Mouse (Mus musculus): ENCODE results near the gene Theg.

The Theg gene

DNA sequence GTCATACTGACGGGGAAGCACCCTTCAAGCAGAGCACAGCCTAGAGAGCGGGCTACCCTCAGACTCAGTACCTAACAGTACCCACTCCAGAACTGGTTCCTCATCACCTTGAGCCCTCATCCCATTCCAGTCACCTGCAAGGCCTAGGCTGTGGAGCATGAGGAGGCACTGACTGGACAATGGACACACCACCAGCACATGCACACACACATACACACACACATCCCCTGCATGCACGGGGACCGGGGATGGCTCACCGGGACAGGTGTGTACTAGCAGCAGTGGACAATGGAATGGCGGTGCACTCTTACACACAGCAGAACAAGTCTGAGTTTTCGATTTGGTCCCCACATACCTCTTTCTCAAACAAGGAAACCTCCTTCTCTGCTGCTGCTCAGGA lies 49.9 kb downstream of the Theg start:
- peak; percentile 2 to 5 for DNase-seq (ENCODE audit: low spot score in 2 of 2)

DNA sequence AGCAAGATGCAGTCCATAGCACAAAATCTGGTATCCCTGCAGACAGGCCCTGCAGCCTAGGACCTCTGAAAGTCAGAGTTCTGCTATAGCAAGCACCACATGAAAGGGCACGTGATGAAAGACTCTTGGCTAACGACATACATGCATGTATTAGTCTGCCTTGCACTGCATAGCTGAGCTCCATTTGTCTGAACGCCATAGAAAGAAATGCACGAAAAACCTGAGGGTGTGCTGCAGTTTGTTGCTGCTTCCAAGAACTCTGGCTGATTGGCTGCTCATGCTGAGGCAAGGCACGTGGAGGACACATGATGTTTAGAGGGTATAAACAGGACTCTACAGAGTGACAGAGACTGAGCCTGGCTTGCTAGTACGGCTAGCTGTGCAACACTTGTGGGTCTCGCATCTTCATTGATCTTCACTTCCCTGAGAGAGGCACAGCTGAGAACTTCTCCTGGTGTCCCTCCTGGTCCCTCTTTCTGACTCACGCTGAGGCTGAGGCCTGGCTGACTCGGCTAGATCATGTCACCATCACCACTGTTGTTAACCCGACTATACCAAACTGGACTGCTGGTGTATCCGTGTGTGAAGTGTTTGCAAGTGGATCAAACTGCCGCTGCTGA lies 50.6 kb downstream of the Theg start:
- DNase-seq (ENCODE audit: low spot score in 2 of 2), result peak; percentile 2 to 3

DNA sequence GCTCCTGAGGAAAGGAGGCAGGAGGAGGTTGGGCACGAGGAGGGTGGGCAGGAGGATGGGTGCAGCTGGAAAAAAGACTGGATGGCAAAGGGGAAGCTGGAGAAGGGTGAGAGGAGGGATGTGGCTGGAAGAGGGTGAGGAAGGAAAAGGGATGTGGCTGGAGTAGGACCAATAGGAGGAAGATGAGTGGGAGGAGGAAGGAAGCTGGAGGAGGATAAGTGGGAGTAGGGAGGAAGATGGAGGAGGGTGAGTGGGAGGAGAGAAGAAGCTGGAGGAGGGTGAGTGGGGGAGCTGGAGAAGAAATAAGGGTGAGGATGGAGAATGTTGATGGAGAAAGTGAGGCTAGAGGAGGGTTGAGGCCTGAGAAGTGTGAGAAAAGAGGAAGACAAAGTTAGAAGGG lies 51.7 kb downstream of the Theg start:
- DNase-seq (ENCODE audit: low spot score in 2 of 2), result peak in 1 of 2 experiments; percentile 1

DNA sequence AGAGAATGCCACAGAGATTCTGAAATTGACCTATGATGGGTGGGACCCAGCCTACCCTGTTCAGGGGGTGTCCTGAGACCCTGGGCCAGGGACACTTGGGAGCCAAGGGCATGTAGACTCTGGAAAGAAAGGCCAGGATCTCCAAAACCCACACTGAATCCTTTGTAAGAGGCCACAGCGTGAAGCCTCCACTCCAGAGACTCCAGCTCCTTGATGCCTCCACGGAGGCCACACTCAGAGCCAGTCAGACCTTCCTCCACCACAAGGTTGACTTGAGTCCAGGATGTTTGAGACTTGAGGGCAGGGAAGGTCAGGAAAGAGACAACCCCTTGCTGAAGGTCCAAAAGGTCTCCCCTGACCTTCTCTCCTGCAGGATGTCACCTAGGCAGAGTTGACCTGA lies 52.7 kb downstream of the Theg start:
- DNase-seq (ENCODE audit: low spot score in 2 of 2), result peak in 1 of 2 experiments; percentile 4

DNA sequence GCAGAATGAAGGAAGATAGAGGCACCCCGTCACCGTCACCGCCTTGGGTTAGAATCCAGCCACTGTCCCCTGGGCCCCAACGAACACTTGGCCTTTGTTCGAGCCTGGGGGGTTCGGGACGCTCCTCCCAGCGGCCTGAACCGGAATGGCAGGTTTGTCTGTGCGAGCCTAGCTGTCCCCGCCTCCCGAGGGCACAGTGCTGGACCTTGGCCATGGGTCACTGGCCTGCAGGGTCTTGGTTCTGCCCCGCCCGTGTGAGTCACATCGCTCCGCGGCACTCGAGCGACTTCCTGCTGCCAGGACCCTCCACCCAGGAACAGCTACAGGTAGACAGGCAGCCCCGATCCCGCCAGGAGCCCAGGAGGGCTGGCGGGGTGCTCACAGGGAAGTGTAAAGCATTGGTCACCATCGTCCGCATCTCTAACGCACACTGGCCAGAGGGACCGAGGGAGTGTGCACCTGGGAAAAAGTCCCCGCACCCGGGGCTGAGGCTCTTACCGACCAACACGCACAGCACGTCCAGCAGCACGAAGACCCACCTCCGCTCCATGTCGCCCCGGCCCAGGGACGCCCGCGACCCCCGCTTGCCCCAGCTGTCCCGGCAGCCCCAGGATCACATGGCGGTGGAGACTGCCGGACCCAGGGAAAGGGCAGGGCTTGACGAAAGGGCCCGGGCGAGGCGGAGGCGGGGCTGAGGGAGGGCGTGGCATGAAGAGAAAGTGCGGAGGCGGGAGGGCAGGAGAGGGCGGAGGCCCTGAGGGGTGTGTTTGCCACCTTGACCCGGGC lies 53.8 kb downstream of the Theg start, which contains the start of gene Plpp2:
TSS of gene Plpp2 (minus strand) at position 671 of the 786 bp plus-strand sequence.
- DNase-seq (ENCODE audit: low spot score in 2 of 2), result peak; percentile 5 to 31

DNA sequence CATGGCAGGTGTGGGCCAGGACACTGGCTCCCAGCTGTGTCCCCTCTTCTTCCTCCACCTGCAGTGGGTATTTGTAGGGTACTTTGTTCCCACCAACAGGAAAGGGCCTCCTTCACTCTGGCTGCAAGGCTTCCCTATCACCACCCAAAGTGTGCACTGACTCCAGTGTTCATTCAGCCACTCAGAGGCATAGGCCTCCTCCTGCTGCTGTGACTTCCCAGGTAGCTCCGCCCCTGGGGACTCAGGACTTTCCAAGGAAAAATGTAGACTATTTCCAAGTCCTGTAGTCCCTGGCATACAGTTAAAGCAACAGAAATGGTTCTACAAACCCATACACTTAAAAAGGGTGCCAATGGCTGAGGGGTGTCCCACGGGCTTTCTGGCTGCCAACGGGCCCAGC lies 54.5 kb downstream of the Theg start:
- peak; percentile 3 to 4 for DNase-seq (ENCODE audit: low spot score in 2 of 2)

DNA sequence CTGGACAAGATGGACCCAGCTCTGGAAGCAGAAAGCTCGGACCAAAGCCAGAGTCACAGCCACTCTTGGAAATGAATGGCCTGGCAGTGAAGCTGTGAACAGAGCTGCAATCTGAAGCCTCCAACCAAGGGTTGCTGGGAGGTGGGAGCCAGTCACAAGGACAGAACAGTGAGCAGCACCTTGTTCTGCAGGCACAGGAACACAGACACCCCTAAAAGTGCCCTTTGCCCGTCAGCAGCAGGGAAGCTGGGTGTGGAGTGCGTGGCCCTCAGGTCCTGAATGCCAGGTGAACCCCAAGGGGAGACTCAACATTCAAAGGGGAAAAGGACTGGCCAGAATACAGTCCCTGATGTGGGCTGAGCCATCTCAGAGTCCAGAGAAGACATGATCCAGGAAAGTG lies 55.5 kb downstream of the Theg start:
- peak in 1 of 2 experiments; percentile 4 for DNase-seq (ENCODE audit: low spot score in 2 of 2)

DNA sequence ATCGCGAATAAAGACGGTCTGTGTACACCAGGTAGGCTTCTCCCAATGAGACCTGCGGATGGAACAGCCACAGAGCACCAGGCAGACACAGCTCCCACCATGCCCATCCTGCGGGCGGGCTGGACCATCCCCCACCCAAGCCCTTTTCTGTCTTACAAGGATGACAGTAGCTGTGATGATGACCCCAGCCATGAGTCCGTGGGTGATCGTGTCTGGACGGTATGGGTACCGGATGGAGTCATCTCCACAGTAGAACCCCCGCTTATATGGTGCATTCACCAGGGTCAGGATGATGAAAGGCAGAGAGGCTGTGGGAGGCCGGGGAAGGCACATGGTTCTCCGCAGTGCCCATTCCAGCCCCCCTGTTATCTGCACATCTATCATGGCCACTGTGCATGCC lies 56.4 kb downstream of the Theg start:
- DNase-seq (ENCODE audit: low spot score in 2 of 2), result no peak

DNA sequence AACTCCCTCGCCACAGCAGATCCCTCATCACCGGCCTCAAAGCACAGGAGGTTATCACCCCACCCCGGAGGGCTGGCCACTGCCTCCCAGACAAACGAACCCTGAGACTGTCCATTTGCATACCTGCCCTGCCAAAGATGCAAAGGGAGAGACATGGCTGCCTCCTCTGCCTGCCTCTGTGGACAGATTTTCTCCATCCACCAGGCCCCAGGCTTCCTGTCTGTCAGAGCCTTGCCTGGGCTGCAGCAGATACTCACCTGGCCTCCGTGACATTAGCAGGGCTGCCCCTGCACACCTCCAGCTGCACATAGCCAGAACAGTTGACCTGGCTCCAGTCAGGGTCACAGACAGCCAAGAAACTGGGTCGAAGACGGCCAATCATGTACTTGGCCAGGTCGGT lies 56.9 kb downstream of the Theg start:
- no peak for DNase-seq (ENCODE audit: low spot score in 2 of 2)

DNA sequence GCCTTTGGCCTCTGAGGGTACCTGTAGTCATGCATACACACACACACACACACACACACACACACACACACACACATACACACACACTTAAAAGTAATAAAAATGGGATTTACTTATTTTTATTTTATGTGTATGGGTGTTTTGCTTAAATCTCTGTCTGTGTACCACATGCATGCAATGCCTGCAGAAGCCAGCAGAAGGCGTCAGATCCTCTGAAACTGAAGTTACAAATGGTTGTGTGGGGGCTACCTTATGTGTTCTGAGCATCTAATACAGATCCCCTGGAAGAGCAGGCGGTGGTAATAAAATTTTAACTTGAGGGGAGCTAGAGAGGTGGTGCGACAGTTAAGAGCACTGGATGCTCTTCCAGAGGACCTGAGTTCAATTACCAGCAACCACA lies 59.0 kb downstream of the Theg start:
- no peak for DNase-seq (ENCODE audit: low spot score in 2 of 2)

DNA sequence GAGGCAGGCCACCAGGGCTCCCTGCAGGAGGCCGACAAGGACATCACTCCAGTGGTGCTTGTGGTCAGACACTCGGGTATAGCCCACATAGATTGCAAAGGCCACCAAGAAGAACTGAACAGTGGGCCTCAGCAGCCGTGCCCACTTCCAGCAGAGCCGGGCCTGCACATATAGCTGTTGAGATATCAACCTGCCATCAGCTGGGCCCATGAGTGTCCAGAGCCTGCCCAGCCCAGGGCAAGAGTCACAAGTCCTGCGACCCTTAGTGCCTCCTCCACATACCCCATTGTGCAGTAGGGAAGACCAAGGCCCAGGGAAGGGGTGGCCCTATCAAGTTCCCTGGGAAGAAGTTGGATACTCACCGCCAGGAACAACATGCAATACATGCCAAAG lies 59.7 kb downstream of the Theg start:
- DNase-seq (ENCODE audit: low spot score in 2 of 2), result no peak

DNA sequence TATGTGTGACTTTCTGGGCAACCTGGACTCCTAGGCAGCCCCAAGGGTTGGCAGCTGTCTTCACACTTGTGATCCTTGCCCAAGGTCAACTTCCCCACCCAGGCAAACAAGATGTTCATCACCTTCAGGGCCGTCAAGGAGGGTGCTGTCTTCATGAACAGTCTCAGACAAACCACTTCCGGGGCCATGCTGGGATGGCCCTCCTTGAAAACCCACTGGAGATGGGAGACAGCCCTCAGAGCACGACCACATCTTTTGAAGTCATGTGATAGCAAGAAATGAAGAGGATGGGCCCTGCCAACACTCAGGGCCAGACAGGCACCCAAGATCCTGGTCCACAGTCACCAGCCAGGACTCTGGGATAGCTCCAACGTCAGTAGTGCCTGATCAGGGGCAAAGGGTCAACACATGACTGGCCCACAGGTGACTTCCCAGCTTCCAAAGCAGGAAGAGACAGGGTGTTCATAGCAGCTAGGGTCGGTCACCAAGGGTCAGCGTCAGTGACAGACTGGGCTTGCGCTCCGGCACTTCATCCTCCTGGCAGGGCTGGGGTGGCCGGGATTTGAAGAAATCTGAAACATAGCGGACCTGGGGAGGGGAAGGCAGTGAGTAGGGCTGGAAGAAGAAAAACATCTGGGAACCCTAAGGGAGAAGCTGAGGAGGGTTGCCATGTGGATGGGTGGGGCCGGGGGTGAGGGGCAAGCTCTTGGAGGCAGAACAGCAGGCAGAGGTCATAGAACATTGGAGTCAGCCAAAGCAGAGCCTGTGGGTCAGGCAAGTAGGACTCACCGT lies 60.3 kb downstream of the Theg start:
- no peak for DNase-seq (ENCODE audit: low spot score in 2 of 2)
